Mouse (Mus musculus) c-Kit-negative CD71-positive TER-119-positive erythroid progenitor cells, embryonic 14.5 days (primary cell): Measurements from ENCODE around the gene Nle1.
A peak's percentile ranks its signal among the peaks of the same experiment; 100 is the strongest.

Experiments
- DNase-seq: peaks from one replicate; pipeline ENCODE4 v3.0.0-alpha.2; 2013; ENCODE audit warnings: low read depth, low spot score

Nle1 gene

GRCm38 (mm10) chr11:82914711-82915352, 6.6 kb upstream of the Nle1 start:
- peak; percentile 50 for DNase-seq

DNA sequence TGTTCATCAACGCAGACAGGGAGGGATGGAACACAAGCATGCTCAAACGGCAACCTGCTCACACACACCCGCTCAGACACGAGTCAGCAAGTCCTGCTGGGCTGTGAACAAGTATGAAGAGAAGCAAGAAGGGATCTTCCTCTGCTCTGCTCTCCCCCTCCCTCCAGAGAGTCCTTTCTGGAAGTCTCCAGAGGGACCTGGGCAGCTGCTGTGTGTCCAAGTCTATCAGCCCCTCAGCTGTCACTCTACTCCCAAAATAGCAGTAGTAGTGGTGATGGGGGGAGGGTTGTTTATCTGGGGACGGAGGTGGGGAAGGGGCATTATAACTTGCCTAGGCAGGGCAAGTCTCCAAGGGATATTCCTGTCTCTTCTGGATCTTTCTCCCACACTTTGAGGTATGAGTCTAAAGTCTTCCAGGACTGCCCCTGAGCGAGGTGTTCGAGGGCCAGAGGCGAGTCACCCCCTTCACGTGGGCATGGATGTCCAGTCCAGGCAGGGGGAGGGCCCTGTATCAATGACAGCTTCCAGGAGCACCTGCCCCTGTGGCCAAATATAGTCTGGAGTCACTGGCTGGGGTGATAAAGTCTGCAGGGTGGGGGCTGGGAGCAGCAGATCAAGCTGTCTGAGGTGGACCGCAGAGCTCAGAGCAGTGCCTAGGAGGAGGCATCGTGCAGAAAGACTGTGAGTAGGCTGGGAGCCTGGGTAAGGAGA, 2.6 kb upstream of the Nle1 start:
- no peak for DNase-seq

- no peak for DNase-seq
These were observed 2.0 kb upstream of the Nle1 start, which contains the start of gene Unc45b for GRCm38 (mm10) chr11:82910250-82910649. Gene Unc45b (plus strand): TSS chr11:82910550.

DNA sequence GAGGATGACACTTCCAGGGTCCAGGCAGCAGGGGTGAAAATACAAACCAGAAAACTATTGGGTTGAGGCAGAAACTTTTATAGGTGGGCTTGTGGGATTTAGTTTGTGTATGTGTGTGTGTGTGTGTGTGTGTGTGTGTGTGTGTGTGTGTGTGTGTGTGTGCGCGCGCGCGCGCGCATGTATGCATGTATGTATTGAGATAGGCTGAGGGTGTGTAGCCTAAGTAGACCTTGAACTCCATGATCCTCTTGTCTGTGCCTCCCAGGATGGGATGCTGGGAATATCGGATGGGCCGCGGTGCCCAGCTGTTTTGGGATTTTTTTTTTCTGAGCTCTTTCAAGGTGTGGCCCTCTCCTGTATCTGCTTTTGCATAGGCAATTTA, 388 bp upstream of the Nle1 start:
- no peak for DNase-seq

GRCm38 (mm10) chr11:82905816-82906215, 2.4 kb downstream of the Nle1 start:
- DNase-seq, result no peak

- no peak for DNase-seq
These were observed 3.3 kb downstream of the Nle1 start for GRCm38 (mm10) chr11:82904952-82905351.

DNA sequence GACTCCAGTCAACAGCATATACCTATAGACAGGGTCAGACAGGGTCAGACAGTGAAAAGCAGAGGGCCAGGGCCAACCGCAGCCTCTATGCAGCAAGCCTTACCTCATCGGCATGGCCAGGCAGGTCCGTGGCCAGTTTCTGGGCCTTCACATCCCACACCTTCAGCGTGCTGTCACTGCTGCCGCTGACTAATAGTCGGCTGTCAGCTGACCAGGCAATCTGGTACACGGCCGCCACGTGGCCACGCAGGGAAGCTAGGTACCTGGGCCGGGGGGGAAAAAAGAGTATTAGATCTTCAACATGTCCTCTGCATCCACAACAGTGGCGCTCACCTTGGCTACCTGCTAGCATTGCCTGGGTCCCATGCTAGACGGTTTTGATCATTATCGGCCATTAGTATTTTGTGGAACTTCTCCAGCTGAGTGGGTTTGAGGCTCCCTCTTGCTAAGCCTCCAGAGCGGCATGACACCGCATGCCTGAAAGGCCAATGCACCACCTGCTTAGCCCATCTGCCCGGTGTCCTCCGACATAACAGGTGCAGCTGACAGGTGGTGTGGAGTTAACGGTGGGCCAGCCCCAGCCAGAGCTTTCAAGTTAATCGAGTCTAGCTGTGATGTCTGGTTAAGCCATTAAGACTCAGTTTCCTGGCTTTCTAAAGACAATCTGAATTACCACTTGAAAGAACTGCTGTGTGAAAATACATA, 6.5 kb downstream of the Nle1 start:
- no peak for DNase-seq

- no peak for DNase-seq
These were observed 8.5 kb downstream of the Nle1 start for GRCm38 (mm10) chr11:82899720-82900119.

DNA sequence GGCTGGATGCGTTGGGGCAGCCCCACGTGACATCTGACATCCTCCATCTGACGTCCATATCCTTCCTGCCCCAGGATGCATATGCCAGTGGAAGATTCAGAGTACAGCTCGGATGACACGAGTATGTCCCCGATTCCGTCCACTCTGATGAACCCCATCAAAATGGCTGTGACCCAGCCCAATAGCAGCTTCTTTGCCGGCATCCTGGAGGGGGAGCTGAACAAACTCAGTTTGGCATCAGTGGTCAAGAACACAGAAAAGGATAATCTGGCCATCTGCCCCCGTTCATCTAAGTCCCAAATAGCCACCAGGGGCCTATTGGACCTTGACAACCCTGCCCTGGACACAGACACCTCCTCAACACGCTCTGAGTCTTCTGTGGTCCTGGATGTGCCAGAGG, 10.7 kb downstream of the Nle1 start:
- DNase-seq, result no peak

- no peak for DNase-seq
These were observed 16.3 kb downstream of the Nle1 start, which contains the start of gene Fndc8 for GRCm38 (mm10) chr11:82891936-82892335. Gene Fndc8 (plus strand): TSS chr11:82892124.

GRCm38 (mm10) chr11:82890342-82890762, 17.9 kb downstream of the Nle1 start, which contains the start of gene Rad51d:
Gene Rad51d (minus strand): TSS chr11:82890614.
- DNase-seq, result peak; percentile 91

DNA sequence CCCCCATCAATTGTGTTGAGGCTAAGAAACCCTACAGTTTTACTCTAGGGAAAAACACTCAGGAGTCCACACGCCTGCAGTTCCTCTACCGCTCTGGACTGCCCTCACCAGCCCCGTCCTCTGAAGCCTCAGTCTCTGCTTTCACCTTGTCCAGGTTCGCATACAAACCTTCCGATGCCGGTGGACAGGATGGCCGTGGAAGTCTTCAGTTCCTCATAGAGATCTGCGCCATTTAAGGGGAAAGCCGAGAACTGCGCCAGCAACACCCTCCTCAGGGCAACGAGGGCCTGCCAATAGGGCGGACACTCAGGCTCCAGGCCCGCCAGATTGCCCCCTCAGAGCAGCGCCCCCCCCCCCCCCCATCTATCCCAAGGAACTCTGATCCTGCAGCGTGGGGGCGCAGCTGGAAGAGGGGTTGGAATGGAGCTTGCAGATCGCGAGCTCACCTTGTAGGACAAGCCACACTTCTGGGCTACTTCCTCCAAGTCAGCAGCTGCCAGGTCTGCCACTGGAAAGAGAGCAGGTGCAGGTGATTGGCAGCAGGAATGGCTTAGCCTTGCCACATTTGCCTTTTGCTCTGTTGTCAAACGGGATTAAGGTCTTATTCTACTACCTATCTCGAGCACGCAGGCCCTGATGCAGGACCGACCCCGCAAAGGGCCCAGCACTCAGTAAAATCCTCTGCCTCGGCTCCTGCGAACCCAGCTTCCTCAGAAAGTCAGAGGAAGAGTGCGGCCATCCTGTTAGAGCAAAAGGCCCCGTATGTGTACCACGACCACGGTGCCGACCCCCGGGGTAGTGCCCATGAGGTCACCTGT, 18.5 kb downstream of the Nle1 start:
- no peak for DNase-seq

DNA sequence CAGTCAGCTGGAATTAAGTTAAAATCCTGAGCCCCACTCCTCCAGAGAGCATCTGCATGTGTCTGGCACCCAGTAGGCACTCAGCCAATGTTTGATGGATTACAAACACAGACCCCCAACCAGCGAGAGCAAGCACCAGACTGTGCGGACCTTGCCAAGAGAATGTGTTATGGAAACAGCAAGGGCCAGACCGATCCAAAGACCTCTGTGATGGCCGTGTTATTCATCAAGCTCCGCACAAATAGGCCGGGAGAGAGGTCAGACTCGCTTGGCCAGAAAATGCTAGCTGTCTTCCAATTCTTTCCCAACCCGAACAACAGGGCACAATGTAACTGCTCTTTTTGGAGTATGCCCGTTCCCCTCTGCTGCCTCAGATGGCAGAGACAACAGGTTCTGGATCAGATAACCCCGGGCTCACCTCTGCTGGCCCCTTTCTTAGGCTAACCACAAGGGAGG, 19.7 kb downstream of the Nle1 start:
- no peak for DNase-seq

DNA sequence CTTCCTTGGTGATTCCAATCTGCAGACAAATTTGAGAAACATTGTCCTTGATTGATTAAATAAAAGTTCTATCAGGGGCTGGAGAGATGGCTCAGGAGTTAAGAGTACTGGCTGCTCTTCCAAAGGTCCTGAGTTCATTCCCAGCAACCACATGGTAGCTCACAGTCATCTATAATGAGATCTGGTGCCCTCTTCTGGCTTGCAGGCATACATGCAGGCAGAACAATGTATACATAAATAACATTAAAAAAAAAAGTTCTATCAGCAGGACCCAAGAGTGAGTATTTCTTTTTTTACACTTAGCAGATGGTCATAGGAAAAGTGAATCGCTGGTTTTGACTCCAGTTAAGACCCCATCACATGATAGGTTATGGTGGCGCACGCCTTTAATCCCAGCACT, 21.7 kb downstream of the Nle1 start:
- no peak for DNase-seq

DNA sequence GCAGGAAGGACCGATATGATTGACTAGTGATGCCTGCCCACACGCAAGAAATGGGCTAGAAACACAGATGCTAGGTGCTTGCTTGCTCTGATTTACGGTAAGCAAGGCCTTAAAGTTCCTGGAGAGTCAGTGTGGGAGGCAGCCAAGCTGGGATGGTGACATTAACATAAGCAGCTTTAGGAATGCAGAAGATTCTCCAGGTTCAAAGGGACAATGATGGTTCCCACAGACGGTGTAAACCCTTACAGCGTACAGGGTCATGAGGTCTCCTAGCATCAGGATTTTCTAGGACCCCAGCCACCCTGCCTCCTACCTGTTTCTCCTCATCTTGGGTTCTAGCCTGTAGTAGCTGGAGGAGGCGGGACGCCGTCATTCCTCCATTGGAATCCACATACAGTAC, 25.0 kb downstream of the Nle1 start:
- DNase-seq, result no peak

DNA sequence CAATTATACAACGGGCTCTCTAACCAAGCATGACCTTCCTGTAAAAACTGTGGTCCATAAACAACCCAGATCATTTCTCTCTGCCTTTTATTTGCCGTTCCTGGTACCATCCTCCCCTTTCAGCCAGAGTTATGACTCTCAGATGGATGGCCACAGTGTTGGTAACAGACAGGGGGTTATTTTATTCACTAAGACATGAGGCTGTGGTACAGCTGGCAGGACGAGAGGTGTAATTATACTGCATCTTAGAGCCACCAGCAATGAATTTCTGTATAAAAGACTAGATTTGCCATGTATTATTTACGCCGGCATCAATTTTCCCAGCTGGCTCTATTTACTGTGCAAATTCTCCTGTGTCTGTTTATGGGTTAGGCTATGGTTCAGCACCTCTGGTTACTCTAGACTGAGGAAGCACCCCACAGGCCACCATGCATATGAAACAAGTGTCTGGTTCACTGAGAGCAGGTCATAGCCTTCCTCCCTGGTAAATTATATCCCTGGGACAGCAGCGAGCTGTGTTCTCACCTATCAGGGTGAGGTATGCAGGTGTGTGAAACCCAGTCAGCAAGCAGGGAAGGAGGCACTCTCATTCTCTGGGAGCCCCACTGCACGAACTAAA, 30.4 kb downstream of the Nle1 start:
- no peak for DNase-seq

DNA sequence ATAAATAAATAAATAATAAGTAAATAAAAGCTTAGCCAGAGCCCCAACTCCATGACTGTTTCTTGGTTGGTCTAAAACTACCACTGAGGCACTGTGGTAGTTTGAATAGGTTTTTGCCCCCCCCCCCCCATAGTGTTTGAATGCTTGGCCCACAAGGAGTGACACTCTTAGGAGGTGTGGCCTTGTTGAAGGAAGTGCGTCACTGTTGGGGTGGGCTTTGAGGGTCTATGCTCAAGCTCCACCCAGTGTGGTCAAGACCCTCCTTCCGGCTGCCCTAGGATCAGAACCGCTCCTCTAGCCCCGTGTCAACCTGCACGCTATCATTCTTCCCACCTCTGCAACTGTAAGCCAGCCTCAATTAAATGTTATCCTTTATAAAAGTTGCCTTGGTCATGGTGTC, 32.6 kb downstream of the Nle1 start:
- no peak for DNase-seq

- no peak for DNase-seq
These were observed 33.3 kb downstream of the Nle1 start for GRCm38 (mm10) chr11:82874924-82875323.

DNA sequence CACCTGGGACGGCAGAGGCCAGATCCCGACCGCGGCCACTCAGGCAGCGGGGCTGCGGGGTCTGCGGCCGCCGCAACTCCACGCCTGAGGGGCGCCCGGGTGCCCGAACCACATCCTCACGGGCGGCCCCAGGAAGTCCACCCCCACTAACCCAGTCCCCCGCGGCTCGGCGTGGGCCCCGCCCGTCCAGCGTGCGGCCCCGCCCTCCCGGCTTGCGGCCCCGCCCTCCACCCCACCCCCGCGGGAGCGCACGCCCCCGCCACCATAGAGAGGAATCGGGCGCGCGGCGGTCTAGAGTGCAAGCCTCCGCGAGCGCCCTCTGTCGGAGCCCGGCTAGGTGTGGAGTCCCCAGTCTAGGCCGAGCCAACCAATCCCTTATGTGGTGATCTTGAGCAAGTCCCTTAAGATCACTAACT, 37.2 kb downstream of the Nle1 start, which contains the start of gene Rffl:
Gene Rffl (minus strand): TSS at position 180 of the 416 bp plus-strand sequence.
- peak; percentile 93 for DNase-seq

DNA sequence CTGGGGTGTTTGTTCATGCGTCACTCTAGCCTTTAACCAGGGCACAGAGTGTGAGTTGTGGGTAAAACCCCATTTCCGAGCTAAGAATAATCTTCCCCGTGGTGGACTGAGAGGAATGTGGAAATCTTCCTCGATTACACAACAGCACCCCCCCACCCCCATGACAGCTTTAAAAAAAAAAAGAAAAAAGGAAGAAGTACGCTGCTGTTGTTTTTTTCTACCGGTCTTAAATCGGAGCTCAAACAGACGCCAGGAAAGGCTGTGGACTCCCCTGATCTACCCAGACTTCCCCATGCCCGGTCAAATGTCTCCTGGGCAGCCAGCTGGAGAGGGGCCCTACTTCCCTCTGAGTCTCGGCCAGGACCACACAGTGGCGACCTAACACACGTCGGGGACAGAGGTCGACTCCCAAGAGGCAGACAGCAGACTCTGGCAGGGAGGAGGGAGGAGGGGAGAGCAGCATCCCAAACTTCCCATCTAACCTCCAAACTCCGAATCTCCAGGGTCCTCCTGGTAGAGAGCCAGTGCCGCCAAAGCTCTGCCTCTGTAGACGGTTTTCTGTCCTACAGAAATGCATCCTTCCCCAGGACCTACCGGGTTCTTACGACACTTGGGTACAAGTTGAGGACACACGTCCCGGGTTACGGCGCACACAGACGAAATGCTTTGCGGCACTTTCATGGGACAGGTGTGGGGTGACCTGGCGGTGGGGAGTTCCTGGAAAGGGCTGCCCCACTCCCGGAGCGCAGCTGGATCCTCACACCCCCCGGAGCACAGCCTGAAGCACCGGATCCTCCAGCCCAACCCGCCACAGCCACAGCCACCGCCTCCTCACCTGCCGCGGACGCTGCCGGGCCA, 37.8 kb downstream of the Nle1 start:
- peak; percentile 62 for DNase-seq
